Mouse (Mus musculus): ENCODE data around the gene Akr1a1. TPM values are rescaled to one million over a fixed set of nuclear protein-coding genes. Genes with fewer than 3 reads are reported as not detected.

Akr1a1 gene
- 526 and 550 TPM in 2 replicates for polyA plus RNA-seq (2012; rRNA removed)

- Histone ChIP-seq H3K27me3 (ENCODE audit: control insufficient read depth, insufficient read depth, low read length) (no peaks in the 10 kb centered on the region), H3K27ac (ENCODE audit: insufficient read depth, low read length) (peak within 1 kb of the TSS; percentile 86), H3K4me1 (ENCODE audit: control insufficient read depth, insufficient read depth, low read length) (peaks cover 4% of the 10 kb centered on the region; the same call in 1 of the 2 replicates), H3K4me3 (replicated peaks; ENCODE audit: insufficient read depth, low read depth, low read length) (peak within 1 kb of the TSS; percentile 99)
- TF ChIP-seq POLR2A (IDR thresholded peaks at IDR 0.05; ENCODE audit: borderline replicate concordance, insufficient read depth, low read length) (peak; percentile 73; the same call in 1 of the 2 replicates), CTCF (IDR thresholded peaks at IDR 0.05; ENCODE audit: borderline replicate concordance, insufficient read depth, low read depth, low read length) (no peak)
- under 1% methylated on average over 39 of the region's 39 CpGs for WGBS
- DNase-seq = peak; percentile 91 to 92
These were observed at the start of gene Akr1a1 for GRCm38 (mm10) chr4:116650924-116651796. Gene Akr1a1 (minus strand): TSS chr4:116651680.

- no peak for TF ChIP-seq POLR2A (IDR thresholded peaks at IDR 0.05; ENCODE audit: borderline replicate concordance, insufficient read depth, low read length)
- WGBS = 90% methylated on average over 1 of the region's 1 CpGs
These were observed 49.5 kb upstream of the Akr1a1 start for GRCm38 (mm10) chr4:116700964-116701363.

GRCm38 (mm10) chr4:116698693-116699342 lies 47.3 kb upstream of the Akr1a1 start:
- Histone ChIP-seq H3K4me3 (replicated peaks; ENCODE audit: insufficient read depth, low read depth, low read length) (no peak overlapping the region), H3K27ac (ENCODE audit: insufficient read depth, low read length) (0 out of 2 replicates have a peak overlapping the region, but pooled peaks have one; percentile 53), H3K4me1 (ENCODE audit: control insufficient read depth, insufficient read depth, low read length) (no peaks in the 10 kb centered on the region), H3K27me3 (ENCODE audit: control insufficient read depth, insufficient read depth, low read length) (no peaks in the 10 kb centered on the region)
- no peak for DNase-seq
- 32% methylated on average over 2 of the region's 2 CpGs for WGBS
- no peak for TF ChIP-seq POLR2A (IDR thresholded peaks at IDR 0.05; ENCODE audit: borderline replicate concordance, insufficient read depth, low read length)
- TF ChIP-seq CTCF (IDR thresholded peaks at IDR 0.05; ENCODE audit: borderline replicate concordance, insufficient read depth, low read depth, low read length) = no peak

More at GRCm38 (mm10) chr4:116700964-116701363, 49.5 kb upstream of the Akr1a1 start:
- Histone ChIP-seq H3K4me3 (replicated peaks; ENCODE audit: insufficient read depth, low read depth, low read length) (no peak overlapping the region), H3K27me3 (ENCODE audit: control insufficient read depth, insufficient read depth, low read length) (no peaks in the 10 kb centered on the region), H3K27ac (ENCODE audit: insufficient read depth, low read length) (no peak overlapping the region), H3K4me1 (ENCODE audit: control insufficient read depth, insufficient read depth, low read length) (no peaks in the 10 kb centered on the region)
- no peak for DNase-seq

- DNase-seq = no peak
- TF ChIP-seq CTCF (IDR thresholded peaks at IDR 0.05; ENCODE audit: borderline replicate concordance, insufficient read depth, low read depth, low read length) (no peak), POLR2A (IDR thresholded peaks at IDR 0.05; ENCODE audit: borderline replicate concordance, insufficient read depth, low read length) (no peak)
- no peaks in the 10 kb centered on the region for H3K27me3 ChIP-seq (ENCODE audit: control insufficient read depth, insufficient read depth, low read length)
- 83% methylated on average over 2 of the region's 2 CpGs for WGBS
- H3K4me1 ChIP-seq (ENCODE audit: control insufficient read depth, insufficient read depth, low read length) = no peaks in the 10 kb centered on the region
- no peak overlapping the region for H3K4me3 ChIP-seq (replicated peaks; ENCODE audit: insufficient read depth, low read depth, low read length)
- H3K27ac ChIP-seq (ENCODE audit: insufficient read depth, low read length) = no peak overlapping the region
These were observed 42.3 kb upstream of the Akr1a1 start for GRCm38 (mm10) chr4:116693785-116694184.

- 89% methylated on average over 2 of the region's 2 CpGs for WGBS
- H3K4me3 ChIP-seq (replicated peaks; ENCODE audit: insufficient read depth, low read depth, low read length) = no peak overlapping the region
- TF ChIP-seq POLR2A (IDR thresholded peaks at IDR 0.05; ENCODE audit: borderline replicate concordance, insufficient read depth, low read length) = no peak
- TF ChIP-seq CTCF (IDR thresholded peaks at IDR 0.05; ENCODE audit: borderline replicate concordance, insufficient read depth, low read depth, low read length) = no peak
- H3K27ac ChIP-seq (ENCODE audit: insufficient read depth, low read length) = no peak overlapping the region
- DNase-seq = no peak
- no peaks in the 10 kb centered on the region for H3K4me1 ChIP-seq (ENCODE audit: control insufficient read depth, insufficient read depth, low read length)
- no peaks in the 10 kb centered on the region for H3K27me3 ChIP-seq (ENCODE audit: control insufficient read depth, insufficient read depth, low read length)
These were observed 40.7 kb upstream of the Akr1a1 start for GRCm38 (mm10) chr4:116692146-116692545.

GRCm38 (mm10) chr4:116689309-116689876 lies 37.9 kb upstream of the Akr1a1 start:
- TF ChIP-seq POLR2A (IDR thresholded peaks at IDR 0.05; ENCODE audit: borderline replicate concordance, insufficient read depth, low read length) (no peak), CTCF (IDR thresholded peaks at IDR 0.05; ENCODE audit: borderline replicate concordance, insufficient read depth, low read depth, low read length) (no peak)
- WGBS = 90% methylated on average over 4 of the region's 4 CpGs

GRCm38 (mm10) chr4:116687041-116687440 lies 35.6 kb upstream of the Akr1a1 start:
- 33% methylated on average over 1 of the region's 1 CpGs for WGBS
- TF ChIP-seq CTCF (IDR thresholded peaks at IDR 0.05; ENCODE audit: borderline replicate concordance, insufficient read depth, low read depth, low read length) (no peak), POLR2A (IDR thresholded peaks at IDR 0.05; ENCODE audit: borderline replicate concordance, insufficient read depth, low read length) (no peak)
- 0 out of 2 replicates have a peak, but pooled peaks cover 2% of the 10 kb centered on the region for H3K4me1 ChIP-seq (ENCODE audit: control insufficient read depth, insufficient read depth, low read length)
- no peak overlapping the region for H3K27ac ChIP-seq (ENCODE audit: insufficient read depth, low read length)
- peak overlapping the region; percentile 2 for H3K4me3 ChIP-seq (replicated peaks; ENCODE audit: insufficient read depth, low read depth, low read length)
- H3K27me3 ChIP-seq (ENCODE audit: control insufficient read depth, insufficient read depth, low read length) = no peaks in the 10 kb centered on the region
- no peak for DNase-seq

More at GRCm38 (mm10) chr4:116689309-116689876, 37.9 kb upstream of the Akr1a1 start:
- Histone ChIP-seq H3K4me1 (ENCODE audit: control insufficient read depth, insufficient read depth, low read length) (0 out of 2 replicates have a peak, but pooled peaks cover 2% of the 10 kb centered on the region), H3K27ac (ENCODE audit: insufficient read depth, low read length) (no peak overlapping the region), H3K27me3 (ENCODE audit: control insufficient read depth, insufficient read depth, low read length) (no peaks in the 10 kb centered on the region), H3K4me3 (replicated peaks; ENCODE audit: insufficient read depth, low read depth, low read length) (no peak overlapping the region)
- no peak for DNase-seq

All from cerebellum, adult 2 months (tissue).